In genomic region chr11:102184646-102185495, GRCm38 (mm10) we compare ENCODE assay signal across 8 mouse cellular contexts. TPM values are rescaled to one million over a fixed set of nuclear protein-coding genes. Genes with fewer than 3 reads are reported as not detected.
DNase-seq lines count a peak whose midpoint lies in the region; ATAC-seq lines count a peak whose summit lies in the region.

TSS of gene Lsm12 (minus strand) at chr11:102185296.

- peak; percentile 94 for DNase-seq in MN1 (ENCODE audit: low spot score)
- DNase-seq in cerebellum, adult 9-10 months, result peak; percentile 95
- peak; percentile 73 to 93 for DNase-seq in frontal cortex, adult 2 months (ENCODE audit: extremely low spot score in 1 of 2, low spot score in 1 of 2)
- DNase-seq in hindbrain, embryonic 11.5 days (ENCODE audit: low spot score), result peak; percentile 98
- peak; percentile 96 to 97 for DNase-seq in layer of hippocampus, postnatal 10 days (ENCODE audit: low spot score in 2 of 2)
- DNase-seq in lung, postnatal 10 days, result peak; percentile 98
- peak; percentile 97 for DNase-seq in ovary, postnatal 36 days (ENCODE audit: low spot score)
- DNase-seq in thymus, postnatal 25 days, result peak; percentile 99

- H3K4me2 ChIP-seq in hindbrain, embryonic 11.5 days (replicated peaks; ENCODE audit: low read depth, low read length), result peak within 1 kb of the TSS; percentile 72

- peak within 1 kb of the TSS; percentile 87 for H3K4me3 ChIP-seq in hindbrain, embryonic 11.5 days (ENCODE audit: low read depth, low read length)

- H3K9ac ChIP-seq in hindbrain, embryonic 11.5 days (ENCODE audit: low read depth, low read length), result peak within 1 kb of the TSS; percentile 89

- no peaks in the 10 kb centered on the region for H3K27me3 ChIP-seq in hindbrain, embryonic 11.5 days (ENCODE audit: control insufficient read depth, insufficient read depth, low read length)

- ATAC-seq in hindbrain, embryonic 11.5 days (ENCODE audit: low FRiP score), result peak; percentile 85

- no peaks in the 10 kb centered on the region for H3K4me1 ChIP-seq in hindbrain, embryonic 11.5 days (replicated peaks; ENCODE audit: control insufficient read depth, insufficient read depth, low read length)

- H3K9me3 ChIP-seq in hindbrain, embryonic 11.5 days (ENCODE audit: control insufficient read depth, low read length), result no peaks in the 10 kb centered on the region

- H3K27ac ChIP-seq in hindbrain, embryonic 11.5 days (ENCODE audit: low read depth, low read length), result peak within 1 kb of the TSS; percentile 90

- 0 out of 2 replicates have a peak, but pooled peaks cover 3% of the 10 kb centered on the region for H3K36me3 ChIP-seq in hindbrain, embryonic 11.5 days (ENCODE audit: control insufficient read depth, insufficient read depth, low read length)

- under 1% methylated on average over 52 of the region's 70 CpGs for WGBS in hindbrain, embryonic 11.5 days

RNA-seq across cellular contexts. Expression of gene Lsm12, which starts in this region (rescaled TPM):
- 32.9 and 35.5 TPM in 2 replicates for polyA plus RNA-seq in frontal cortex, adult 2 months (2012; rRNA removed)
- polyA plus RNA-seq in hindbrain, embryonic 11.5 days (2014; fragmentation: Nextera tagmentation; extraction: Ambion mirVana), result 76.0 and 80.1 TPM in 2 replicates
- total RNA-seq in layer of hippocampus, postnatal 10 days (2021), result 10 to 100 TPM; 73.8 to 77.8 TPM

Comparison
In these comparisons a context has a peak if more than half of its experiments do, and no peak if none do; other contexts are left out.
1. Peak in every context shown above with its lines: DNase-seq, ATAC-seq, H3K4me3 ChIP-seq and H3K27ac ChIP-seq.